Mouse (Mus musculus) fat pad, adult 2 months (tissue): Measurements from ENCODE around the gene Tmem143.
"Not testable (repeated sequence)": the region's sequence is repeated elsewhere in the genome, so short reads cannot be mapped to it uniquely, and the experiment has no call there.

Source experiments
- DNase-seq: peaks from one replicate; pipeline ENCODE4 v3.0.0-alpha.2; 2011; ENCODE audit warnings: low read depth, low spot score; ENCODE audit errors: extremely low read depth

Tmem143 gene

DNA sequence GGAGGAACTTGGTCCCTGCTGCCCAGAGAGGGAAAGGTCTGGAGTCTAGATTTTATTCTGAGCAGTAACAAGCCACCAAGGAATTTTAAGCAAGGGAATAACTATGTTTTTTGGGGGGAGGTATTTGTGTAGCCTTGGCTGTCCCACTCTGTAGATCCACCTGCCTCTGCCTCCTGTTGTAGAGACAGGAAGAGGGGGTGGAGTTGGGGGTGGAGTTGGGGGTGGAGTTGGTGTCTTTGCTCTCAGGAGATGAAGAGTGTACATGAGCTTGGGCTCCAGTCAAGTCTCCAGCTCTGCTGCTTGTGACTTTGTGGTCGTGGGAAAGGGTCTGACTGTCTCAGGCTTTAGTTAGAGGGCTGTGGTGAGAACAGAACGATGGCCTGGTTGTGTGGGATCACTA, 15.7 kb upstream of the Tmem143 start:
- no peak for DNase-seq

- DNase-seq = no peak
These were observed 9.5 kb upstream of the Tmem143 start for GRCm38 (mm10) chr7:45887246-45887645.

- no peak for DNase-seq
These were observed 4.1 kb upstream of the Tmem143 start for GRCm38 (mm10) chr7:45892651-45893050.

GRCm38 (mm10) chr7:45895931-45896516, 717 bp upstream of the Tmem143 start:
- no peak for DNase-seq

DNA sequence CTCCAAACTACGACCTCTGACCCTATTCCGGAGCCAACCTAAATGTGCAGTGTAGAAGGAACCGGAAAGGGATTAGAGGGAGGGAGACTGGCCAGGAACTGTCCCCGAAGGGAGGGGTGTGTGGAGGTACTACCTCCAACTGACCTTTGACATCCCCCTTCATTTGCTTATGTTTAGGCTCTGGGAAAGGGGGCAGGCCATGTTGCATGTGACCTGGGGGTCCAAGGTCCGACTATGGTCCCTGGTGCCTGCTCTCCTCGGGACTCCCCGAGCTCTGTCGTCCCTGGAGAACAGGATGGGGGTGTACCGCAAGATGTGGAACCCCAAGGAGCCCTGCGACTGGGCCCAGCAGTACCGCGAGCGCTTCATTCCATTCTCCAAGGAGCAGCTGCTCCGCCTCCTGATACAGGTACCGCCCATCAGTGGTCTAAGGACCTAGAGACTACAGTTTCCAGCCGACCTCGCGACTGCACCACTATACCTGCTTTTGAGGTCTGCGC, 567 bp downstream of the Tmem143 start:
- DNase-seq = no peak

DNA sequence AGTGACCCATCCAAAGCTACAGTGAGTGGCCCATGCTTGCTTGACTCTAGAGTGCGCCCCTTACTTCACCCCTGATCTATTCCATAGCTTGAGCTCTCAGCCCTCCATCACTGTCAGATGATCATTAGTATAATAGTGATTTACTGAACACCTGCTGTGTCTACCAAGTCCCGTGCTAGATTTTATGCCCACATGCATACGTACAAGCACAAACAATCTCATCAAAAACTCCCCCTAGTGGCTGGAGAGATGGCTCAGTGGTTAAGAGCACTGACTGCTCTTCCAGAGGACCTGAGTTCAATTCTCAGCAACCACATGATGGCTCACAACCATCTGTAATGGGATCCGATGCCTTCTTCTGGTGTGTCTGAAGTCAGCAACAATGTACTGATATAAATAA, 1.4 kb downstream of the Tmem143 start:
- not testable (repeated sequence) for DNase-seq

GRCm38 (mm10) chr7:45901562-45901961, 4.8 kb downstream of the Tmem143 start:
- no peak for DNase-seq

DNA sequence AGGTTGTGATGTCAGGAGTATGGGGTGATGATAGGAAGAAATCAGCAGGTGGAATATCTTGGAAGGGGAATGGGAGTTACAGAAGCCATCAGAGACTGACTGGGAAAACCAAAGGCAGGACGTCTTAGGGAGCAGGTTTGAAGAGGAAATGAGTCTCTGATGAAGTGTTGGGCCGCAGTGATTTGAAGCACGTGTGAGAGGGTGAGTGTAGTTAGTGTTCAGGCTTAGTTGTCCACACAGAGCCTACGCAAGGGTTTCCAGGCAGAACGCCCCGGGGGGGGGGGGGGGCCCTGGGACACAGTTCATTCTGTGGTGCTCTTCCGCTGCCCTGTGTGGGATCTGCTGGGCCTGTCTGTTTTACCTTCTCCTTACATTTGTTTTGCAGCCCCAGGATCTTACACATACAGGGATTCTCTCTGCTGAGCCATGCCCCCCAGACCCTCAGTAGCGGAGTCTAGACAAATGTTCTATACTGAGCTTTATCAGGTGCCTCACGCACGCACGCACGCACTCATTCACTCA, 5.8 kb downstream of the Tmem143 start:
- no peak for DNase-seq

- DNase-seq = no peak
These were observed 9.9 kb downstream of the Tmem143 start for GRCm38 (mm10) chr7:45906622-45907021.

DNA sequence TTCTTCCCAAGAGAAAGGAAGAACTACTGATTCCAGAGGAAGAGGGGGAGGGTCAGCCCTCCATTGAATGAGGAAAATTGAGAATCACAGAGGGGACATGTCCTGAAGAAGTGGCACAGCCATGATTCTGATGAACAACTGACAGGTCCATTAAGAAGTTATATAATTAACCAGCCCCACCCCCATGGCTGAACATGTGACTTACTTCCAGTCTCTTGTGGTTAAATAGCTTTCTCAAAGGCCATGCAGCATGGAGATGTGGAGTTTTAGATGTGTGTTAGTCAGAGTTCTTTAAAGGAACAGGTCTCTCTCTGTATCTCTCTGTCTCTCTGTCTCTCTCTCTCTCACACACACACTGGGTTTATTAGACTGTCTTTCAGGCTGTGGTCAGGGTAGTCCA, 11.6 kb downstream of the Tmem143 start:
- DNase-seq = no peak

DNA sequence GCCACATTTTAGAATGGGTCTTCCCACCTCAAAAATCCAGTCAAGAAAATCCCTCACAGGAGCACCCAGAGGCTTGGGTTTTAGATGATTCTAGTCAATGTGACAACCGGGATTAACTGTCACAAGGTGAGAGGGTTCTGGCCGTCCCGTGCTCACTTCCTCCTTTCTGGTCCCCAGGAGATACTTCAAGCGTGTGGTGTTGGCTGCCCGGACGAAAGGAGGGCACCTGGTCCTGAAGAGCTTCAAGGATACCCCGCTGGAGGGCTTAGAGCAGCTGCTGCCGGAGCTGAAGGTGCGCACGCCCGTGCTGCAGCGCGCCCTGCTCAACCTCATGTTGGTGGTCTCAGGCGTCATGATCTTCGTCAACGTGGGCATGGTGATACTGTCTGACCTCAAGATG, 12.4 kb downstream of the Tmem143 start:
- DNase-seq = no peak

DNA sequence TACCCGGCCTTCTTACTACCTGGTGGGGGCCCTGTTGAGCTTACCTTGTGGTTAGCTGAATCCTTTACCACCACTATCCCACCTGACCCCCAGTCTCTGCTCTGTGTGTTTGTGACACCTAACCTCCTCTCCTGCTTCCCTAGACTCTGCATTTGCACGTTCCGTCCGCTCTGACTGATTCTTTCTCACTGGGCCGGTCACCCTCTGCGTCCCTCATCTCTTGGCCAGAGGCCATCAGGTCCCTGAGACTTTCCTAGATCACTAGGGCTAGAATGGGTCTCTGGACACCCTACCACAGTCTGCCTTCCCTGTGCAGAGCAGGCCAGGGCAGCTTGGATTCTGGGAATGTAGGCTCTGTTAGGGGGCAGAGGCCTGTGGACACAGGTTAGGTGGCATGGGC, 17.3 kb downstream of the Tmem143 start:
- no peak for DNase-seq

GRCm38 (mm10) chr7:45915011-45915410, 18.3 kb downstream of the Tmem143 start:
- DNase-seq = no peak

DNA sequence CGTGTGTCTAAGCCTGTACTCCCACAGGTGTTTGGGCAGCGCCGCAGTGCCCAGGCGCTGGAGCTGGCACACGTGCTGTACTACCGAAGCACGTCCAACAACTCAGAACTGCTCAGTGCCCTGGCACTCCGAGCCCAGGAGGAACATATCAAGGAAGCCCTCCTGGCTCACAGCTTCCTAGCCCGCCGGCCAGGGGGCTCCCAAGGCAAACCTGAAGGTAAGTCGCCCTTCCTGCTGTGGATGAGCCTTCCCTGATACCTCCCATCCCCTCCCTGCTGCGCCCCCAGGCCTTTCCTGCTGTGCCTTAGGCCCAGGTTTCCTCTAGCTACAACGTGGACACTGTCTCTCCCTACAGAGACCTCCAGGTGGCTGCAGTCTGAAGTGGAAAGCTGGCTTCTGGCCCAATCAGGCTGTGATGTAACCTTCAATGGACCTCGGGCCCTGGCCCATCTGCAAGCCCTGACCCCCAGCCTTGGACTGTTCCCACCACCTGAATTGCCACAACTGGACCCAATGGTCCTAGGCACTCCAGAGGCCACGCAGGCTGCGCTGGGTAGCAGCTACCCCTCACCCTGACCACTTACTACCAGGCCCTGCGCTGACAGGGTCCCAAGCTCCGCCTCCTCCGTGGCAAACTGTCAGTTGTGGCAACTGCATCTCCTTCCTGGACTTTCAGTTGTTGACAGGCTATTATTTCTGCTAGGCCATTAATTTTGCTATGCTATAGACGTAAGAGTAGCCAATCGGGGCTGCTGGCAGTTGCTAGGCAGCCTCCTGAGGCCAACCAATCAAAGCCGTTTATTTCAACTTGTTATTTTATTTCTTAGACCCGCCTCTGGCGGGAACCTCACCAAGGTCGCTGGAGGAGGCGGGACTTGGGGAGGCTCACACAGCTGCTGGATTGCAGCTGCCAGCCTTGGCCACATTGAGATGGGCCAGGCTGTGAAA, 19.6 kb downstream of the Tmem143 start:
- no peak for DNase-seq

DNA sequence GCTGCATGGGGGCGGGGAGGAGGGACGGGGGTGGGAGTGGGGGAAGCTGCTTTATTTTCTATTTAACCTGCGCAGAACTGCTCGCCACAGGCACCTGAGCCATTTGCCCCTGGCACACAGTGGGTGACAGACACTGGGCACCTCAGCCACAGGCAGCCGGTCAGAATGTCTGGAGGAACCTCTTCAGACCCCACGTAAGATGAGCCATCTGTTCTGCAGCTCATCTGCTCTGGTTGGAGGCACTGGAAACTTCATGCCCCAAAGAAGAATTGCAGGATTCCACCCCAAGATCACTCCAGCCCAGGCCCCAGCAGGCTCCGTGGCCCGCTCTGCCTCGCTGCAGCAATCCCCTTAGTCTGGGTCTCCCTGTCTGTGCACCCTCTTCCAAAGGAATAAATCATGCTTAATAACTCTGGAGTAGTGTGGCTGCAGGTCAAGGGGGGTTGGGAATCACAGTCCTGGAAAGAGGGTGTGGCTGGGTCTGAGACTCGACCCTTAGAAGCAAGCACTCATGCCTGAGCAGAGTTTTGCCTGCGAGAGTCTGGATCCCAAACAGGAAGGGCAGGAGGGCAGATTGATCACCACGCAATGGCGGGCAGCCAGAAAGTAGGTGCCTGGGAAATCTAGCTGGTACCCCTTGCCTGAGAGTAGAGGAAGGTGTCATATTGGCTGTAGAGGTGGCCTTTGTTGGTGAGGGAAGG, 20.4 kb downstream of the Tmem143 start:
- DNase-seq = no peak

GRCm38 (mm10) chr7:45917926-45918325, 21.2 kb downstream of the Tmem143 start:
- DNase-seq = no peak

- DNase-seq = no peak
These were observed 22.4 kb downstream of the Tmem143 start for GRCm38 (mm10) chr7:45919083-45919671.

DNA sequence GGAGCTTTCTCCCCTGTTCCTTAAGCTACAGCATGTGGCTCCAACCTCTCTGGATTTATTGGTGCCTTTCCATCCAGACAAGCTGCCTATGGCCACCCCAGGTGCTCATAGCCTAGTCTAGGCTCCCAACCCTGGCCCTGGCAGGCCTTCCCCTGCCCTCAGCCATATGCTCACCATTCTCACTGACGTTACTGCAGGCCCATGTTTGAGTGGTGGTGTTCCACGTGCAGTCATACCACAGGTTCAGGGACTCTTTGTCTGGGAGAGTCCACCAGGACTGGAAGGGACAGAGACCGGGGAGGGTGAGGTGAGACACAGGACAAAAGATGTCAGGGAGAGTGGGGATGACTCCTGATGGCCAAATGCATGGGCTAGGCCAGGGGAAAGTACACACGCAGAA, 23.0 kb downstream of the Tmem143 start:
- no peak for DNase-seq

- no peak for DNase-seq
These were observed 24.0 kb downstream of the Tmem143 start for GRCm38 (mm10) chr7:45920583-45921241.

GRCm38 (mm10) chr7:45921242-45921621, 24.5 kb downstream of the Tmem143 start, which contains the start of gene Emp3:
TSS of gene Emp3 (minus strand) at chr7:45921404.
- DNase-seq = no peak
